Mouse (Mus musculus): ENCODE measurements at regions not wholly inside any gene's neighbourhood (a gene's known extent, or its start where the extent isn't known, plus 50 kb on each side); places are given as distances from the start of the nearest gene placed in this dataset.
A peak's percentile ranks its signal among the peaks of the same experiment; 100 is the strongest.

GRCm38 (mm10) chr15:56436131-56436530 is 1041.3 kb downstream of the Slc22a22 start:
- no peak for DNase-seq (ENCODE audit: low spot score)

DNA sequence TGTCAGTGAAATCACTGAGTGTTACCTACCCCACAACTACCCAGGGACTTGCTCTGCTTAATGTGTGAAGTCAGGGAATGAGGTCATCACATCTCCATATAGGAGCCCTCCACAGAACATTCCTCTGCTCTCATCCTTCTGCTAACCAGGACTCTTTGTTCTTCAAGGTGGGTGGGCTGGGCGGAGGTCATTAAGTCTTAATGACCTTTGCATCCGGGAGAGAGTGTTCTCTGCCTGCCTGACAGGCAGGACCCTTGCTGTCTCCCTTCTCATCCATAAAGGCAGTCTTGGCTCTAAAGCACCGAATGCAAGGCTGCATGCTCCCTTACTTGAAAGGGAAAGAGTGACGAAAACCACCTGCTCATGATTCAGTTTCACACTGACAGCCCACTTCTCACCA is 1051.4 kb downstream of the Slc22a22 start:
- DNase-seq (ENCODE audit: low spot score): no peak

- DNase-seq (ENCODE audit: low spot score): no peak
These were observed 1056.7 kb downstream of the Slc22a22 start for GRCm38 (mm10) chr15:56420681-56421080.

DNA sequence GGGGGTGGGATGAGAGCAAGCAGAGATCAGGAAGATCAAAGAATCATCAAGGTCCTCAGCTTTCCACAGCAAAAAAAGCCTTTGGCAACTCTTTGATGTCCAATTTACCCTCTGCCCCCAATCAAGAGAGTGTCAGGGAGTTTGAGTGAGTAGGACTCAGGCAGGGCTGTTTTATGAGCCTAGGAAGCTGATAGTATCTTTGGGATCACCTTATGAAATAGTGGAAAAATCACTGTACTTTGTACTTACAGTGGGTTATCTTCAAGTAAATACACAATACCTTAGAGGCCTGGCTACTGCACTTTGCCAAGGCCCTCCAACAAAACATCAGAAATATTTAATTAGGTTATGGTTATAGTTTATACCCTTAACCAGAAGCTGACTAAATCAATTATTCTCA is 1085.4 kb downstream of the Slc22a22 start:
- no peak for DNase-seq (ENCODE audit: low spot score)

DNA sequence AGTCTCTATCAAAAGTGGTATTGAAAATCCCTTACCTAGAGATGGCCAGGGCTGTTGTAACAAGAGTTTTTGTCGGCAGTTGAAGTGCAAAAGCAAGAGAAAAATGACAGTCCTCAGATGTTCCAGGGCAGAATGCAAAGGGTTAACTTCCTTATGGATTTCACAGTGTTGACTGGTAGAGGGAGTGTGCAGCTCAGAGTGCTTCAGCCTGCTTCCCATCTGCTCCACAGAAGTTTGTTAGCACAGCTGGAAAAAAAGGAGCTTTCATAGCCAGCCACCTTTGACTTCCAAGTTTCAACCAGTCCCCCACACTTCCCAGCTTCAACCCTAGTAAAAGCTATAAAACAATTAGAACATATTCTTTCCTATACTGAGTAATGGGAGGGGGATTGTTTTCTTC is 1098.9 kb downstream of the Slc22a22 start:
- DNase-seq (ENCODE audit: low spot score): no peak

DNA sequence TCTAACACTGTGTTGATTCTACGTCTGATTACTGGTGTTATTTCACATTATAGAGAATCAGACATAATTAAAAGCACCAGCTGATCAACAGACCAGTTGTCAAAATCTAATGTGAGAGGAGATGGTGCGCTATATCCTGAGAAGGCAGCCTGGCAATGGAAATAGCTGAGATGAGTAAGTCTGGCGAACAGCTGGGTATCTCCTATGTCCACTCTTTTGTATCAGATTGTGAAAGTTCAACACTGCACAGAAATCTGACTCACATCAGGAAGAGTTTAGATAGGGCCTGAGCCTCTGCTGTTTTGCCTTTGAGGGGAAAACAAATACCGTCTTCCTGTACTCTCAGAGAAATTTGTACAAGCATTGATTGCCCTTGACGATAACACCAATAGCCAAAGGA is 1126.5 kb downstream of the Slc22a22 start:
- DNase-seq (ENCODE audit: low spot score): no peak

DNA sequence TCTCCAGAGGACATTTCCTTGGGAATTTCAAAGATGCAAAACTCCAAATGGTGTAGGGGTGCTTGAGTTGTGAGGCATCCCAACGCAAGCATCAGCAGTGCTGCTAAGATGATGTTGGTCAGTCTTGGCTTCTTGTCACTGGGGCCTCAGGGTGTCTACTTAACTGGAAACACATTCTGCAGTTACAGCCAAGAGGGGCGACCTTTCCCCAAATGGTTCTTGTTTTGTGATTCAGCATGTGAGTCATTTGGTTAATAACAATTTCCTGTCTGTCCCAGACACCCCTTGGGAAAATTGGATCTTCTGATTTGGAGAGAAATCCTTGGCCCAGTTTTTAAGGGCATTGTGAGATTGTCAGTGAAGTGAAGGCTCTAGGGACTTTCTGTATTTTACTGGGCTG is 1131.3 kb downstream of the Slc22a22 start:
- DNase-seq (ENCODE audit: low spot score): peak; percentile 11

DNA sequence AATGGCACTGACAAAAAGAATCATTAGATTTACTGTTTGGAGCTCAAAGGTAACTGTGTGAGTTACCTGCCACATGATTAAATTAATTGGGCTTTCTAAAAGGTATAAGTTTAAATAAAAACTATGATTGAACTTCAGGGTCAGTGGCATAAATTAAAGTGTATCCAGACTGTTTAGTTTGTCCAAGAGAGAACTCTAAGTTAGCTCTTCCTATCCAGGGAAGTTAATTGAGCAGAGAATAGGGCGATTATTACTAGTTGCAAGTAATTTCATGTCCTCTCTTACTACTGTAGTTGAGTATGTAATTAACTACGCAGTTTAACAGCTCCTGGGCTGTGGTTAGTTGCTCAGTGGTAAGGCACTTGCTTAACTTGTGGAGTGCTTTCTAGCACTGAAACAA is 1132.5 kb downstream of the Slc22a22 start:
- DNase-seq (ENCODE audit: low spot score): no peak

DNA sequence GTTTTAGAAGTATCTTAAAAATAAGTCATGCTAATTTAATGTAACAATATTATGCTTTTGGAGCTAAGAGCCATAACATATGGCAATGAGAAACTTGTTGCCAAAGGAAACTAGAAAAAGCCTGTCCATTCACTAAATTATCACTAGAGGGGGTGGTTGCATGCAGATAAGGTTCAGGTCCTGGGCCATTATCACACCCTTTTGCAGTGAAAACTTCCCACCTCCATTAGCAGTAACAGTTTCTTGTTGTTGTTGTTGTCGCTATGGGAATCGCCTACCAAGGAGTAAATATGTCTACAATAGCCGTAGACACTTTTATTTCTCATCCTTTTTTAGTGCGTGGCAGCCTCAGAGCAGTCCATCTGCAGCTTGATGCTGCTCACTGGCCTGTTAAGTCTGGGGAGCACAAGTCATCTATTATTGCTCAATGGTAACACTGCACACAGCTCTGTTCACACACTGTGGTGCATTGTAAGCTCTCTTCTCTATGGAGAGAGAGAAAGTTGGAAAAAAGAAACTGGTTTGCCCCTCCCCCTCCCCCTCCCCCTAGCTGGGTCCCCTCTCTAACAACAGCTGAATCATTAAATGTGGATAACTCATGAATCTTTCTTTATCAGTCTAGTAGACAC is 1133.0 kb downstream of the Slc22a22 start:
- DNase-seq (ENCODE audit: low spot score): no peak

- no peak for DNase-seq (ENCODE audit: low spot score)
These were observed 1139.5 kb downstream of the Slc22a22 start for GRCm38 (mm10) chr15:56337879-56338278.

DNA sequence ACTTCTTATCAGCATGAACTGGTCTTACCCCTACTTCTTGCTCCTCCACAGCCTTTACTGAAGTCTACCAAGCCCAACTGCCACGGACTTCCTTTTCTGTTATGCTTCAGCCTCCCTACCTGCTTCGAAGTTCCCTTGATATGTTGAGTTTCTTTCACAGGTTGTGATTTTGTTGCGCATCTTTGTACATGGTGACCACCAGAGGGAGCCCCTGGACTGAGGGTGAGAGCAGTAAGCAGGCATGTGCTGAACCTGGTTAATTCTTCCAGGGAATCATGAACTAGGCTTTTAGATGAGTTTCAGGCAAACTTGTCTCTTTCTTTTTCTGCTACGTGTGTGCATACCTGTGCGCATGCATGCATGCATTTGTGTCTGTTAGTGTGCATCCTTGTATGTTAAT is 1141.0 kb downstream of the Slc22a22 start:
- DNase-seq (ENCODE audit: low spot score): peak; percentile 32

DNA sequence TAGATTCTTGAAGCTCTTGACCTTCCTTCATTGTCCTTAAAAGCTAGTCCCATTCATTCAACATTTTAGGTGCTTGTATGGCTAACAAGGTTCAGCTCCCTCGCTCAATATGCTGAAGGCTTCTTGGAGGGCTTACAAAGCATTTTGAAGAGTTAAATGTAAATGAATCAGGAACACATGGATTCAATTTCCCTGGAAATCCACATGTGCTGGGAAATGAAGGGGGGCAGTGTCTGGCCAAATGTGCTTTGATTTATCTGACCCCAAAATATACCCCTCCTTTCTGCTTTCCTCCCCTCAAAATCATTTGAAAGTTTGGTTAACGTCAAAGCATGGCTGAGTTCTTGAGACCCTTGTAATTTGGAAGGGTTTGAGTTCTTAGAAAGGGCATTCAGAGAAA is 1142.4 kb downstream of the Slc22a22 start:
- DNase-seq (ENCODE audit: low spot score): no peak

GRCm38 (mm10) chr15:56320501-56320900 is 1156.9 kb downstream of the Slc22a22 start:
- DNase-seq (ENCODE audit: low spot score): no peak

DNA sequence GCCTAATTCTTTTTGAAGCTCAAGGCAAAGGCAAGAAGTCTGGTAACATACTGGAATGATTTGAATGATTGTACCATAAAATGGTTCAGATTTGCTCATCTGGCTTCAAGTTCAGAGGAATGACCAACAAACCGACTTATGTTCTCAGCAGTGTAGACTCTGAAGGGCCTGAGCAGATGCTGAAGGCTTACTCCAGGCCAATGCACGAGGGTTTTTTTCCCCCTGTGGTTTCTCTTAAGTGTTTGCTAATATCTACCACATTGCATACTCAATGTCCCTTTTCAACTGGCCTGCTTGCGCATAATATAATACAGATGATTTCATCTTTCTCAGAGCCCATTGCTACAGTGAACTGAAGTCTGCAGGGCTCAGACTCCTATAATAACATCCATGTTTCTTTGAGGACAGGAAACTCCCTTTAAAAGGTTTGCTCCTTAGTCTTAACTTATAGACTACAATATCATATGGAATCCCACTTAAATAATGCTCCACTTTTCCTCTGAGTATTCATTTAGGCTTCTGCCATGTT is 1182.5 kb downstream of the Slc22a22 start:
- DNase-seq (ENCODE audit: low spot score): no peak

DNA sequence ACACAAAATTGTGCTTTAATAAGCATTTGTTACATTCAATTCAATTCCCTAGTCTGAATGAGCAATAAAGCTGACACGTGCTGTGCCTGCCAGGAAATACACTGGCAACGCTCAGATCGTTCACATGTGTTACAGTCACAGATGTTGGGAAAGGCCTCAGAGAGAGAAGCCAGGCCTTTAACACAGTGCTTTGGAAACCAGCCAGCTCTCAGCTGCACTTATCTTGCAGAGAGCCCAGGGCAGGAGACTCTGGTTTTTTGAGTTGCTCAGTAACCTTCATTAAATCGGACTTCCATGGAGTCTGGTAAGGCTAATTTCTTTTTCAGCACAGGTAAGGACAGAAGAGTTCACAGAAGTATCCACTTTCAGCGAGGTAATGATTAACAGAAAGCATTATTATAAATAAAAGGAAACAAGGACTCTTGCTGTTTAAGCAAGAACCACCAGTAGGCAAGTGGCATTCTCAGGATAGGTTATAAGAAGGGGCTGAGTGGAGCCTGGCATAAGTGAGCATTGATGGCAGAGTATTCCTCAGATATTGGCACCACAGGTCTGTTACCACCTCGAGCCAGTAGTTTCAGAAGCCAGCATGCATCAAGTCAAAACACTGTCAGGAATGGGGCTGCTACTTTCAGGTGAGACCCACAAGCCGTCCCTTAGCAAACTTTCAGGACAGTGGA is 1198.7 kb downstream of the Slc22a22 start:
- peak; percentile 42 for DNase-seq (ENCODE audit: low spot score)

DNA sequence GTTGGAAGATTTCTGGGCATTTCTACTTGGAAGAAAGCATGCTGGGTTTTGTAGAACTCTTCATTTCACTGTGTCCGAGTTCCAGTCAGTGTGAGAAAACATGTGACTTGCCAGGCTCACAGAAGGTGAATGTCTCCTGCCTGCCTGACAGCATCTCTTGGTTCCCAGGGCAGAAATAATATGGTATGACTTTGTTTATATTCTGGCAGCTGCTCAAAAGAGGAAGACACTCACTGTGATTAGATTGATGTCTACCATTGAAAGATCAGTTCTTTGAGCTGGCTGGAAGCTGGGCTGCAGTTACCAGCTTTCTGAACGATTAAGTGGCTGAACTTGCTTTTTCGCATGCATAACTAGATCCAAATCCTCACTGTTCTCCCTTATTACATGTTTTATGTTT is 1199.4 kb downstream of the Slc22a22 start:
- no peak for DNase-seq (ENCODE audit: low spot score)

- no peak for DNase-seq (ENCODE audit: low spot score)
These were observed 1228.7 kb downstream of the Slc22a22 start for GRCm38 (mm10) chr15:56248731-56249130.

- DNase-seq (ENCODE audit: low spot score): peak; percentile 3
These were observed 1233.3 kb downstream of the Slc22a22 start for GRCm38 (mm10) chr15:56244004-56244735.

DNA sequence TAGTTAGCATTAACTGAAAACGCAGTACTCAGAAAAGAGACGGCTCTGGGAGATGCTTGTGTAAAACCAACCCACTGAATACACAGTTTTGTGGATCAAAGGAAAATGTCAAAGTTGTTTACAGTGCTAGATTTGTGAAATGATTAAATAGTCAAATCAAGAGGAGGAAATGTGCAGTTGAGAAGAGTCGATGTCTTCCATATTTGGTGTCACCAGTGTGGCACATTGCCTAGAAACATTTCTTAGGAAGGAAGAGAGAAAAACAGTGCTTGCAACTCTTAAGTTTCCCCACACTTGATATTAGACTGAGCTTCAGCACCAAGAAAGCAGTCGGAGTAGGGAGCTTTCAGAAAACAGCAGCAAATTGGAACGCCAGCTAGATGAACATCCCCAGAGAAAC is 1274.9 kb downstream of the Slc22a22 start:
- no peak for DNase-seq (ENCODE audit: low spot score)

GRCm38 (mm10) chr15:56199336-56199735 is 1278.1 kb downstream of the Slc22a22 start:
- no peak for DNase-seq (ENCODE audit: low spot score)

GRCm38 (mm10) chr15:56197425-56198201 is 1279.8 kb downstream of the Slc22a22 start:
- no peak for DNase-seq (ENCODE audit: low spot score)

DNA sequence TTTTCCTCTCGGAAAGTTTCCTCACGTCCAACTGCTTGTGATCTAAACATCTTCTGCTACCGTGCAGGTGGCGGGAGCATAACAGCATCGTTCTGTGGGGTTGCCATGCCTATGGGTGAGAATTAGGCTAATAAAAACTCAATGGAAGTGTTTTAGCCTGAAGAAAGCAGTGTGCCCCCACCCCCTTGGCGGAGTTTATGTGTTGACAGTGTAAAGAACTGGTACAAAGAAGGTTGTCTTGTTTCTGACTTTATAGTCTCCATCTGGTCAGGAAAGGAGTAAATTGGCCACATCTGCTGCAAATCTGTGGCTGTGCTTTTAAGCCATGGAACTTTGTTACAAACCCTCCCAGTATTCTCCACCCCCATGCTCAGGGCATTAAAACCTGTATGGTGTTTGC is 1311.2 kb downstream of the Slc22a22 start:
- DNase-seq (ENCODE audit: low spot score): no peak

Measured in heart, adult 8-10 months (tissue).